Mouse (Mus musculus) lung, postnatal 14 days (tissue): ENCODE data around the gene Rad17.

ENCODE experiments used
- DNase-seq: peaks from one replicate; pipeline ENCODE4 v3.0.0; 2021

Rad17 gene

DNA sequence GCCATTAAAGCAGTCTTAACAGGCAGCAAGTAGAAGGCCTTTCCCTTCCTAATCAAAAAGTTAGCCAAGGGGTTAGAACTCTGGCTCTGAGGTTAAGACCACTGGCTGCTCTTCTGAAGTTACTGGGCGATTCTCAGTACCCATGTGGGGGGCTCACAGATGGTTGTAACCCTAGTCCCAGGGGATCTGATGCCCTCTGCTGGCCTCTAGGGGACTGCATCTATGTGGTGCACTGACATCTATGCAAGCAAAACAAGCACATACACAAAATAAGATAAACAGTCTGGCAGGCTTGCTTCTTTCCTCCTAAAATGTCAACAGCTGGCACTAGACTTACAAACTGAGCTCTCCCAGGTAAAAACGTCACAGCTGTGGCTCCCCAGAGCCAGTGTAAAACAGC lies 37.9 kb downstream of the Rad17 start:
- no peak for DNase-seq

DNA sequence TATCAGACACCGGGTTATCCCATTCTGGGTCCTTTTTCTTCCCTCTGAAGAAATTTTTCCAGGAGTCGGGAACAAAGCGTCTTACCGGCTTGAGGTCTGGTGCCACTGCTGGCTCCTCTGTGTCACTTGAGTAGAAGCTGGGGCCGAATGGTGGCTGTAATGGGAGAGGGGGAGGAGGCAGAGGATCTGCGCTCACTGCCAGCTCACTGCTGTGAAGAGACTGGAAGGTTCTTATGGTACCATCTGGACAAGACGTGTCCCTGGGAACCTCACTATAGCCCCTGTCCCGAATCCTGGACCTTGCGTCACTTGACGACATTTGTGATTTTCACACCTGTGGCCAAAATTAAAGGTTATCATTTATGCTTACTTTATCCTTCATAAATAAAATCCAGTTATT lies 38.6 kb downstream of the Rad17 start:
- no peak for DNase-seq

DNA sequence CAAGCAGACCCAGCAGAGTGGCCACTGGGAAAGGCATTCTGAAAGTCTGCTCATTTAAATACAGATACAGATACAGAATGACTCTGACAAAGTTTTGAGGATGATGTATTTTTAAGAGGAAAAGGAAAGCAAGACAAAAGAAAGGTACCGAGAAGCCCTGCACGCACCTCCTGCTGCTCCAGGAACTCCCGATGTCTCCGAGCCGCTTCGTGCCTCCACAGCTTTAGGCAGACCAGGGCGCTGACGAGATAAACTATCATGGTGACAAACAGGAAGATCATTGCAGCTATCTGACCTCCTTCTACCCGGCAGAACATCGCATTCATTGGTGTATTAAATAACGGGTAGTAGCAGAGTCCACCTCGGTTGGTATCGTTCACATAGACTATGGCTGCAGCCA lies 39.6 kb downstream of the Rad17 start:
- DNase-seq = no peak

- no peak for DNase-seq
Measured at GRCm38 (mm10) chr13:100607756-100608155, 43.1 kb downstream of the Rad17 start.

- no peak for DNase-seq
Measured at GRCm38 (mm10) chr13:100605845-100606244, 45.0 kb downstream of the Rad17 start.

DNA sequence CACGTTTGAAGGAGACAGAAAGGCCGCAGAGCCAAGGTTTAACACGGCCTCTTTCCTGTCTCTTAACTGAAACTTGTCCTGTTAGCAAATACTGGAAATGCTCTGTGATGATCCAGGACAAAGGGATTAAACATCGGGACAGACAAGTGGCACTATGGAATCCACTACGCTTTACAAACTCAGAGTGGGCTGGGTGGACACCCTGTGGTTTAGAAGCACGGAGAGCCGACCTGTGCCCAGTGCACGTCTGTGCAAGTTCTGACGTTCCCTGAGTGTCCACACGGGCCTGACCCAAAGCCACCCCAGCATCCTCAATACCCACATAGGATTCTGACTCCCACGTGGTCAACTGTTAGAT lies 47.1 kb downstream of the Rad17 start:
- no peak for DNase-seq

- DNase-seq = no peak
Measured at GRCm38 (mm10) chr13:100603031-100603737, 47.7 kb downstream of the Rad17 start.

DNA sequence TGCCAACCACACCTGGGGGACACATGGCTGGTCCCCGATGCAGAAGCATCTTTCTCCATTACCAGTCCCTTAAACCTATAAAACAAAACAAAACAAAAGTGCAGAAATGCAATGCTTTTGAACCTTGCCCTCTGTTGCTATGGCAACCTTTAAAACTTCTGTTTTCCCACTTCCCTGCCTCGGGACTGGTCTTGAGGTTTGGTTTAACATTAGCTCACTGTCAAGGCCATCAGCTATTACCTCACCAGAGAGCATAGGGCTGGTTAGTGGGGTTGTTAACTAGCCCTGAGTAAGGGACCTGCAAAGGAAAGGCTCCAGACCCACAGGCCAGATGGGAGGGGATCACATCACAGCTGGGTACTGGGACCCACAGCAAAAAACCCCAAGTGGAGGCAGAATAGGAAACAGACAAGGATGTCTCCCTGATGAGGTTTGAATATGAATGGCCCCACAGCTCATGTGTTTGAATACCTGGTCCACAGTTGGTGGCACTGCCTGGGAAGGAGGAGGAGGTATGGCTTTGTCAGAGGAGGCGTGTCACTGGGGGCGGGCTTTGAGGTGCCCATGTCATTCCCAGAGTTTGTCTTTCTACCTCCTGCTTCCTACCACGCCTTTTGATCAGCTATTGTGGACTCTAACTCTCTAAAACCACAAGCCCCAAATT lies 48.5 kb downstream of the Rad17 start:
- no peak for DNase-seq

GRCm38 (mm10) chr13:100601034-100601433 lies 49.8 kb downstream of the Rad17 start:
- DNase-seq = no peak

DNA sequence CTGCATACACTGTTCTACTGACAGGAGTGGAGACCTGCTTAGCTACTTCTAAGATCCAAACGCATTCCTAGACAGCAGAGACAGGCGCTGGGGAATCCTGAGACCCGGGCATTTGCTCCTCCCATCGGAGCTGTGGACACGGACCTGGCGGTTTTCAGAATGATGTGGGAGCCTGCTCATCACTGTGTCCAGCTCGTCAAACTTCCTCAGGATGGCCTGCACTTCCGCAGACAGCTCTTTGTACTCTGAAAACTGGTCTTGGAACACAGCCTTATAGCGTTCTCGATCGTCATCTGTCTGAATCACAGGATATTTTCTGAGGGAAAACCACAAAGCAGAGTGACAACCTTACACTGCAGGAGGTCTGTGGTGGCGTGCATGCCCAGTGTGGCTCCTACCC lies 50.5 kb downstream of the Rad17 start:
- no peak for DNase-seq

DNA sequence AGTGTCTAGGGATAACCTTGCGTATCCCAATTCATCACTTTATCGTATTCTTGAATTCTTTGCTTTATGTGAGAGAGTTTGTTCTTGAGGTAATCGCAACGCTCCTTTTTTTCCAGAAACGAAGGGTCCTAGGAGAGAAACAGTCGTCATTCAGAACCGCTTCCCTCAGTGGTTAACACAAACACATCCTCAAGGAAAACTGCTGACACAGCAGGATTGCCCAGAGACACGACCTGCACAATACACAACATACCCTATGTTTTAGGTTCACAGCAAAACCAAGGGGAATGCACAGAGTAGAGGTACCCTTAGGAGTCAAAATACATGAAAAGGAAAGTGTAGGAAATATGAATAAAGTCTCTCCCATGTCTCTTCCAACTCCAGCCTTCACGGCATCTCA lies 53.6 kb downstream of the Rad17 start:
- no peak for DNase-seq

GRCm38 (mm10) chr13:100595552-100595885 lies 55.3 kb downstream of the Rad17 start:
- DNase-seq = no peak

- no peak for DNase-seq
Measured at GRCm38 (mm10) chr13:100594838-100595551, 55.9 kb downstream of the Rad17 start.

- no peak for DNase-seq
Measured at GRCm38 (mm10) chr13:100594041-100594792, 56.6 kb downstream of the Rad17 start.

GRCm38 (mm10) chr13:100588646-100589045 lies 62.2 kb downstream of the Rad17 start:
- DNase-seq = no peak

DNA sequence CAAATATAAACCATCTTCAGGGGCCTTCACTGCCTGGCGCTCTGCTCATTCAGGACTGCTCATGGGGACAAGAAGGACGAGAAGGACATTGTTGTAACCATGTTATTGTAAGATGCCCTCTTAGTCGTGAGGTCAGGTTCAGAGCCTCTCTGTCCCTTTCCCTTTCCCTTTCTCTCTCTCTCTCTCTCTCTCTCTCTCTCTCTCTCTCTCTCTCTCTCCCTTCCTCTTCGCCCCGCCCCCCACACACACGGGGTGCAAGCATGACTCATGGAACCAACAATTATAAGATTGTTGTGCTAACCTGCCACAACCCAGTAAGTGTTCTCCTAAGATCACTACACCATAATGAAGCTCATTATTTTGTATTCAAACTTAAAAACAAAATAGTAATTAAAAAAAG lies 68.7 kb downstream of the Rad17 start:
- DNase-seq = no peak

- DNase-seq = no peak
Measured at GRCm38 (mm10) chr13:100581701-100582100, 69.2 kb downstream of the Rad17 start.

DNA sequence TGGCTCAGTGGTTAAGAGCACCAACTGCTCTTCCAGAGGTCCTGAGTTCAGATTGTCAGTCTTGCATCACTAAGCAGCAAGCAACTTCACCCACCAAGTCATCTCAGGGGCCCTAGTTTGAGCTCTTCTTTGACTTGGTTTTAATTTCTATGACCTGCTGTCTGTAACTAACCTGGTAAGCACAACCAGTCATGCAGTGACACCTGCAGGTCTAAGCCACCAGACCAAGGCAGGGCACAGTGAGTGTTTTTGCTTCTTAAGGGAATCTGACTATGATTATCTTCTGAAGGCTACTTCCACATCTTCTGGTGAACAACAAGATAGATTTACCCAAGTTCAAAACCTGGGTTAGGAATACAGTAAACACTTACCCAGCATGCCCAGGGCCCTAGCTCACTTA lies 70.9 kb downstream of the Rad17 start:
- DNase-seq = no peak

- DNase-seq = no peak
Measured at GRCm38 (mm10) chr13:100579220-100579619, 71.6 kb downstream of the Rad17 start.

DNA sequence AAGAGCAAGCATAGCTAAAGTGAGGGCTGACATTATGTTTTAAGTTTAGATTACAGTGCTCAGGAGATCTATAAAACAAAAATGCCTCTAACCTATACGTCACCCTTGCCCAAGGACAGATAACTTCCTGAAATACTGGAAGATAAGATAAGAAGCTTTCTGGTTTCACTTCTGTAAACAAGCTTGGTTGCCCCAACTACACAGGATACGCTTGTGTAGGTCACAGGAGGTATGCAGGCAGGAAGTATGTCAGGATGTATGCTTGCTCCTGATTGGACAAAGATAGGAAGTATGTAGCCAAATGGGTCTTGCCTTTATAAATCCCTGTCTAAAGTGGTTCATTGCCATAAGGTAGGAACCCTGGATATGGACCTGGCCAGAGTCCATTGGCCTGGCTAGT lies 74.9 kb downstream of the Rad17 start:
- DNase-seq = no peak

DNA sequence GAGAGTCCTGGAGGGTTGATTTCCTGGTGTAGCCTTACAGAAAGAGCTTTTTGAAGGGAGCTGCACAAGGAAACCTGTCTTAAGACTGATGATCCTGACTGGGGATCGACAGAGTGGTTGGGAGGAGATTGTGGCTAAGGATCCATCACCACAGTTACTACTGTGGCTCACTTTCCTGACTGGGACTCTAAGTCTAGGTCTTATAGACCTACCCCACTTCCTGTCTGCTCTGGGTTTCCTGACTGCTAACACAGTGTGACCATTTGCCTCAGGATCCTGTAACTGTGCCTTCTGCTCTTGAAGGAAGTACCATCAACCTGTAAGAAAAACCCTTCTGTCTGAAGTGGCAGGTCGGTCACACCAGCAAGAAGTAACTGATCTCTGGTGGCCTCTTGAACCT lies 80.1 kb downstream of the Rad17 start:
- DNase-seq = no peak

DNA sequence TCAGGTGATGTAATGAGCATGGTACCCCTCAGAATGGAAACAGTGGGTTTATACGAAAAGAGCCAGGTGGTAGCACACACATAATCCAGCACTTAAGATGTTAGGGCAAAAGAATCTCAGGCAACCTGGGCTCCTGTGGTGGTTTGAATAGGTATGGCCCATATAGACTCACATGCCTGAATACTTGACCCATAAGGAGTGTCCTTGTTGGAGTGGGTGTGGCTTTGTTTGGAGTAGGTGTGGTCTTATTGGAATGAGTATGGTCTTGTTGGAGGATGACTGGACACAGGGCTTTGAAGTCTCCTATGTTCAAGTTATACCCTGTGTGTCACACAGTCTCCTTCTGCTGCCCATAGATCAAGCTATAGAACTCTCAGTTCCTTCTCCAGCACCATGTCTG lies 82.5 kb downstream of the Rad17 start:
- no peak for DNase-seq
